Mouse (Mus musculus) cerebellum, adult 8-10 months (tissue): ENCODE measurements at regions not wholly inside any gene's neighbourhood (a gene's known extent, or its start where the extent isn't known, plus 50 kb on each side); places are given as distances from the start of the nearest gene placed in this dataset.
"Not testable (repeated sequence)": the region's sequence is repeated elsewhere in the genome, so short reads cannot be mapped to it uniquely, and the experiment has no call there.

Experiments
- DNase-seq: peaks from one replicate; pipeline ENCODE4 v3.0.0; 2022

GRCm38 (mm10) chr4:105658581-105658980 is 131.1 kb upstream of the Gm12728 start:
- DNase-seq, result no peak

- DNase-seq, result no peak
These were observed 113.0 kb upstream of the Gm12728 start for GRCm38 (mm10) chr4:105676690-105677089.

GRCm38 (mm10) chr4:105690716-105691115 is 99.0 kb upstream of the Gm12728 start:
- no peak for DNase-seq

- no peak for DNase-seq
These were observed 97.3 kb upstream of the Gm12728 start for GRCm38 (mm10) chr4:105692380-105692779.

GRCm38 (mm10) chr4:105695895-105696294 is 93.8 kb upstream of the Gm12728 start:
- no peak for DNase-seq

- DNase-seq, result no peak
These were observed 92.5 kb upstream of the Gm12728 start for GRCm38 (mm10) chr4:105697123-105697522.

- no peak for DNase-seq
These were observed 87.6 kb upstream of the Gm12728 start for GRCm38 (mm10) chr4:105702036-105702435.

- no peak for DNase-seq
These were observed 86.3 kb upstream of the Gm12728 start for GRCm38 (mm10) chr4:105703408-105703807.

GRCm38 (mm10) chr4:105704271-105704670 is 85.4 kb upstream of the Gm12728 start:
- DNase-seq, result no peak

- no peak for DNase-seq
These were observed 83.7 kb upstream of the Gm12728 start for GRCm38 (mm10) chr4:105705996-105706395.

GRCm38 (mm10) chr4:105708080-105708796 is 81.4 kb upstream of the Gm12728 start:
- no peak for DNase-seq

- DNase-seq, result no peak
These were observed 75.7 kb upstream of the Gm12728 start for GRCm38 (mm10) chr4:105713956-105714355.

GRCm38 (mm10) chr4:105718080-105718479 is 71.6 kb upstream of the Gm12728 start:
- DNase-seq, result no peak

GRCm38 (mm10) chr4:105728696-105729095 is 61.0 kb upstream of the Gm12728 start:
- no peak for DNase-seq

GRCm38 (mm10) chr4:105730900-105731299 is 58.8 kb upstream of the Gm12728 start:
- no peak for DNase-seq

GRCm38 (mm10) chr4:105735116-105735515 is 54.6 kb upstream of the Gm12728 start:
- DNase-seq, result not testable (repeated sequence)
